Mouse (Mus musculus) embryonic facial prominence, embryonic 12.5 days (tissue): ENCODE data around the gene Fam209. TPM values are rescaled to one million over a fixed set of nuclear protein-coding genes. Genes with fewer than 3 reads are reported as not detected.
A peak's percentile ranks its signal among the peaks of the same experiment; 100 is the strongest.

Source experiments
- ATAC-seq: fragments of 200-750 bp; cut with Nextera tagmentation; 2 replicates; pipeline ENCODE4 v1.8.0; 2017; ENCODE audit not compliant: insufficient number of reproducible peaks, insufficient read depth, low FRiP score, low TSS enrichment
- H3K27ac ChIP-seq: fragments of 300-500 bp; sonication (generic); 2 replicates; pipeline ENCODE4 v1.5.1; 2016; ENCODE audit warnings: mild to moderate bottlenecking
- H3K27me3 ChIP-seq: fragments of 300-500 bp; sonication (generic); 2 replicates; pipeline ENCODE4 v1.6.1; 2016; ENCODE audit warnings: mild to moderate bottlenecking, moderate library complexity
- H3K36me3 ChIP-seq: fragments of 300-500 bp; sonication (generic); 2 replicates; pipeline ENCODE4 v1.6.1; 2016; ENCODE audit warnings: mild to moderate bottlenecking
- H3K4me1 ChIP-seq: fragments of 300-500 bp; sonication (generic); 2 replicates; pipeline ENCODE4 v1.6.1; 2016
- H3K4me2 ChIP-seq: fragments of 300-500 bp; sonication (generic); replicated peaks from 2 replicates; pipeline ENCODE4 v1.6.1; 2016; ENCODE audit warnings: mild to moderate bottlenecking, moderate library complexity
- H3K4me3 ChIP-seq: fragments of 300-500 bp; sonication (generic); 2 replicates; pipeline ENCODE4 v1.5.1; 2016; ENCODE audit warnings: mild to moderate bottlenecking
- H3K9ac ChIP-seq: fragments of 300-500 bp; sonication (generic); 2 replicates; pipeline ENCODE4 v1.6.1; 2016; ENCODE audit warnings: mild to moderate bottlenecking, moderate library complexity
- H3K9me3 ChIP-seq: fragments of 300-500 bp; sonication (generic); 2 replicates; pipeline ENCODE4 v1.6.1; 2016; ENCODE audit warnings: mild to moderate bottlenecking, moderate library complexity
- WGBS: fragments of 180-500 bp; shearing (Covaris S2); methylation state at CpG from one replicate; pipeline ENCODE4 v1.1.7; 2016; 5-methylcytosine and 5-hydroxymethylcytosine counted together
- polyA plus RNA-seq: library from polyadenylated mRNA; unstranded; fragments of >200 nt; fragmentation: Nextera tagmentation; extraction: Ambion mirVana; gene quantifications from 2 replicates; pipeline ENCODE4 v1.2.1, GENCODE M21; 2016

Gene Fam209
- 0.41 and 0.57 TPM in 2 replicates for polyA plus RNA-seq

GRCm38 (mm10) chr2:172472318-172472717 is at the start of gene Fam209:
TSS of gene Fam209 (plus strand) at chr2:172472520.
- H3K36me3 ChIP-seq, result peaks cover 26% of the 10 kb centered on the region
- no peak within 1 kb of the TSS for H3K9ac ChIP-seq
- peaks cover 6% of the 10 kb centered on the region; the same call in 1 of the 2 replicates for H3K4me1 ChIP-seq
- no peak for ATAC-seq
- H3K4me3 ChIP-seq, result no peak within 1 kb of the TSS
- no peak within 1 kb of the TSS for H3K4me2 ChIP-seq
- H3K27me3 ChIP-seq, result no peaks in the 10 kb centered on the region
- H3K9me3 ChIP-seq, result no peaks in the 10 kb centered on the region
- no peak within 1 kb of the TSS for H3K27ac ChIP-seq
- WGBS, result 84% methylated on average over 11 of the region's 11 CpGs

- no peaks in the 10 kb centered on the region for H3K36me3 ChIP-seq
- no peak overlapping the region for H3K4me3 ChIP-seq
- no peaks in the 10 kb centered on the region for H3K9me3 ChIP-seq
- no peak overlapping the region for H3K4me2 ChIP-seq
- WGBS, result 82% methylated on average over 1 of the region's 1 CpGs
- H3K9ac ChIP-seq, result no peak overlapping the region
- no peaks in the 10 kb centered on the region for H3K4me1 ChIP-seq
- no peaks in the 10 kb centered on the region for H3K27me3 ChIP-seq
- no peak overlapping the region for H3K27ac ChIP-seq
- ATAC-seq, result no peak
These were observed 41.7 kb upstream of the Fam209 start for GRCm38 (mm10) chr2:172430609-172431008.

GRCm38 (mm10) chr2:172433746-172434145 is 38.6 kb upstream of the Fam209 start:
- Histone ChIP-seq H3K27me3 (no peaks in the 10 kb centered on the region), H3K27ac (no peak overlapping the region), H3K4me3 (no peak overlapping the region), H3K9me3 (no peaks in the 10 kb centered on the region), H3K4me1 (no peaks in the 10 kb centered on the region), H3K4me2 (no peak overlapping the region), H3K9ac (no peak overlapping the region), H3K36me3 (no peaks in the 10 kb centered on the region)
- 59% methylated on average over 5 of the region's 5 CpGs for WGBS
- ATAC-seq, result no peak

GRCm38 (mm10) chr2:172437371-172437952 is 34.9 kb upstream of the Fam209 start:
- Histone ChIP-seq H3K4me2 (no peak overlapping the region), H3K4me3 (no peak overlapping the region), H3K27me3 (no peaks in the 10 kb centered on the region), H3K9me3 (no peaks in the 10 kb centered on the region), H3K27ac (no peak overlapping the region), H3K9ac (no peak overlapping the region), H3K36me3 (no peaks in the 10 kb centered on the region), H3K4me1 (peaks cover 16% of the 10 kb centered on the region)
- whole genome bisulfite sequencing, result 67% methylated on average over 16 of the region's 16 CpGs
- ATAC-seq, result no peak

GRCm38 (mm10) chr2:172439843-172440639 is 32.3 kb upstream of the Fam209 start, which contains the start of gene Rtf2:
TSS of gene Rtf2 (plus strand) at chr2:172440556.
- Histone ChIP-seq H3K9me3 (no peaks in the 10 kb centered on the region), H3K4me3 (peak within 1 kb of the TSS; percentile 76), H3K4me2 (peak within 1 kb of the TSS; percentile 87), H3K4me1 (peaks cover 16% of the 10 kb centered on the region), H3K36me3 (peaks cover 6% of the 10 kb centered on the region; the same call in 1 of the 2 replicates), H3K27me3 (no peaks in the 10 kb centered on the region), H3K9ac (peak within 1 kb of the TSS; percentile 61), H3K27ac (0 out of 2 replicates have a peak within 1 kb of the TSS, but pooled peaks have one; percentile 57)
- peak; percentile 96 for ATAC-seq
- WGBS, result 2% methylated on average over 35 of the region's 35 CpGs

- peak overlapping the region; percentile 76 for H3K4me3 ChIP-seq
- no peaks in the 10 kb centered on the region for H3K27me3 ChIP-seq
- ATAC-seq, result peak; percentile 53; the same call in 1 of the 2 replicates
- H3K9me3 ChIP-seq, result no peaks in the 10 kb centered on the region
- H3K4me1 ChIP-seq, result peaks cover 16% of the 10 kb centered on the region
- 0 out of 2 replicates have a peak overlapping the region, but pooled peaks have one; percentile 17 for H3K27ac ChIP-seq
- under 1% methylated on average over 21 of the region's 21 CpGs for WGBS
- H3K36me3 ChIP-seq, result peaks cover 12% of the 10 kb centered on the region
- peak overlapping the region; percentile 87 for H3K4me2 ChIP-seq
- peak overlapping the region; percentile 60 for H3K9ac ChIP-seq
These were observed 31.7 kb upstream of the Fam209 start for GRCm38 (mm10) chr2:172440640-172441005.

- no peaks in the 10 kb centered on the region for H3K27me3 ChIP-seq
- H3K27ac ChIP-seq, result no peak overlapping the region
- H3K4me1 ChIP-seq, result peaks cover 16% of the 10 kb centered on the region
- no peaks in the 10 kb centered on the region for H3K9me3 ChIP-seq
- peak overlapping the region; percentile 87 for H3K4me2 ChIP-seq
- ATAC-seq, result no peak
- peaks cover 18% of the 10 kb centered on the region for H3K36me3 ChIP-seq
- H3K9ac ChIP-seq, result peak overlapping the region; percentile 60
- H3K4me3 ChIP-seq, result peak overlapping the region; percentile 76
- WGBS, result 29% methylated on average over 6 of the region's 6 CpGs
These were observed 31.1 kb upstream of the Fam209 start for GRCm38 (mm10) chr2:172441176-172441575.

- Histone ChIP-seq H3K4me3 (no peak overlapping the region), H3K36me3 (peaks cover 62% of the 10 kb centered on the region), H3K9me3 (no peaks in the 10 kb centered on the region), H3K4me2 (no peak overlapping the region), H3K27me3 (no peaks in the 10 kb centered on the region), H3K4me1 (peaks cover 11% of the 10 kb centered on the region), H3K27ac (no peak overlapping the region), H3K9ac (no peak overlapping the region)
- ATAC-seq, result no peak
- 92% methylated on average over 4 of the region's 4 CpGs for WGBS
These were observed 26.7 kb upstream of the Fam209 start for GRCm38 (mm10) chr2:172445617-172446016.

- no peak overlapping the region for H3K4me3 ChIP-seq
- no peaks in the 10 kb centered on the region for H3K4me1 ChIP-seq
- WGBS, result 90% methylated on average over 6 of the region's 6 CpGs
- H3K9ac ChIP-seq, result no peak overlapping the region
- H3K4me2 ChIP-seq, result no peak overlapping the region
- no peak for ATAC-seq
- H3K27ac ChIP-seq, result no peak overlapping the region
- peaks cover 72% of the 10 kb centered on the region for H3K36me3 ChIP-seq
- no peaks in the 10 kb centered on the region for H3K27me3 ChIP-seq
- H3K9me3 ChIP-seq, result no peaks in the 10 kb centered on the region
These were observed 25.0 kb upstream of the Fam209 start for GRCm38 (mm10) chr2:172447317-172447716.

GRCm38 (mm10) chr2:172448329-172448728 is 24.0 kb upstream of the Fam209 start:
- Histone ChIP-seq H3K4me1 (no peaks in the 10 kb centered on the region), H3K9me3 (no peaks in the 10 kb centered on the region), H3K27ac (no peak overlapping the region), H3K36me3 (peaks cover 82% of the 10 kb centered on the region), H3K4me2 (no peak overlapping the region), H3K9ac (no peak overlapping the region), H3K4me3 (no peak overlapping the region), H3K27me3 (no peaks in the 10 kb centered on the region)
- 87% methylated on average over 4 of the region's 4 CpGs for WGBS
- ATAC-seq, result no peak

GRCm38 (mm10) chr2:172450640-172451039 is 21.7 kb upstream of the Fam209 start:
- Histone ChIP-seq H3K4me3 (no peak overlapping the region), H3K4me2 (no peak overlapping the region), H3K4me1 (no peaks in the 10 kb centered on the region), H3K9ac (no peak overlapping the region), H3K9me3 (no peaks in the 10 kb centered on the region), H3K36me3 (peaks cover 78% of the 10 kb centered on the region), H3K27ac (no peak overlapping the region), H3K27me3 (no peaks in the 10 kb centered on the region)
- ATAC-seq, result no peak
- WGBS, result 91% methylated on average over 6 of the region's 6 CpGs

- no peak overlapping the region for H3K4me3 ChIP-seq
- H3K4me2 ChIP-seq, result no peak overlapping the region
- no peaks in the 10 kb centered on the region for H3K4me1 ChIP-seq
- H3K9me3 ChIP-seq, result no peaks in the 10 kb centered on the region
- H3K27ac ChIP-seq, result no peak overlapping the region
- H3K27me3 ChIP-seq, result no peaks in the 10 kb centered on the region
- H3K9ac ChIP-seq, result no peak overlapping the region
- 92% methylated on average over 4 of the region's 4 CpGs for WGBS
- peaks cover 64% of the 10 kb centered on the region for H3K36me3 ChIP-seq
- ATAC-seq, result no peak
These were observed 20.3 kb upstream of the Fam209 start for GRCm38 (mm10) chr2:172452031-172452430.
